Mouse (Mus musculus): Measurements from ENCODE around the gene Fgfbp3.
A peak's percentile ranks its signal among the peaks of the same experiment; 100 is the strongest.
"Not testable (repeated sequence)": the region's sequence is repeated elsewhere in the genome, so short reads cannot be mapped to it uniquely, and the experiment has no call there.

Gene Fgfbp3

DNA sequence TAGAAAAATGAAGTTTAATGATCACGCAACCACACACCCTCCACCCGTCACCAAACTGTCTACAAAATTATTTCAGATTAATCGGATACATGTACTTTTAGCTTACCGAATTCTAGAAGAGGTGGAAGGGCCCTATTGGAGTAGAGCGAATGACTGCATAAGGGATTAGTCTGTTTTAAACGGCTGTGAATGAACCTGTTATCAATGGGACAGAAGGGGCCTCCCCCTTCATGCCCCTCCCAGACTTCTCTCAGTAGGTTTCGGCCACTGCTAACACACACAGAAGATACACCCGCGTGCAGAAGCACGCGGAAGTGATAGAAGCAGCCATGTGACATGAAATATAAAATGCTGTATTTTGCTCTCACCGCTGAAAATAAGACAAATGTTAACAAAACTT, at the start of gene Fgfbp3:
Fgfbp3 (minus strand) TSS at position 150 of the 400 bp plus-strand sequence.
- DNase-seq (ENCODE audit: low spot score), result peak; percentile 20

DNA sequence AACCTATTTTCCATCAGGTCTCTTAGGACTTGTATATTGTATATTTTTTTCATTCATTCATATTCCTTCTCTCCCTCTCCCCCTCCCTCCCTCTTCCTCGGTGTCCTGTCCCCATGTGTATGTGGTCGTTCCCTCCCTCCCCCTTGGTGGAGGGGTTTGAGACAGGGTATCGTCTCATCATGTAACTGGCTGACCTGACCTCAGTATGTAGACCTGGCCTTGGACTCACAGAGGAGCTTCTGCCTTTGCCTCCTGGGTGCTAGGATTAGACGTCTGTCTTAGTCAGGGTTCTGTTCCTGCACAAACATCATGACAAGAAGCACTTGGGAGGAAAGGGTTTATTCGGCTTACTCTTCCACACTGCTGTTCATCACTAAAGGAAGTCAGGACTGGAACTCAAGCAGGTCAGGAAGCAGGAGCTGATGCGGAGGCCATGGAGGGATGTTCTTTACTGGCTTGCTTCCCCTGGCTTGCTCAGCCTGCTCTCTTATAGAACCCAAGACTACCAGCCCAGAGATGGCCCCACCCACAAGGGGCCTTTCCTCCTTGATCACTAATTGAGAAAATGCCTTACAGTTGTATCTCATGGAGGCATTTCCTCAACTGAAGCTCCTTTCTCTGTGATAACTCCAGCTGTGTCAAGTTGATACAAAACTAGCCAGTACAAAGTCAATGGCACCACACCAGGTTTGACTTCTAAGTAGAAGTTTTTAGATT, 43.3 kb upstream of the Fgfbp3 start:
- not testable (repeated sequence) for DNase-seq (ENCODE audit: low spot score)

DNA sequence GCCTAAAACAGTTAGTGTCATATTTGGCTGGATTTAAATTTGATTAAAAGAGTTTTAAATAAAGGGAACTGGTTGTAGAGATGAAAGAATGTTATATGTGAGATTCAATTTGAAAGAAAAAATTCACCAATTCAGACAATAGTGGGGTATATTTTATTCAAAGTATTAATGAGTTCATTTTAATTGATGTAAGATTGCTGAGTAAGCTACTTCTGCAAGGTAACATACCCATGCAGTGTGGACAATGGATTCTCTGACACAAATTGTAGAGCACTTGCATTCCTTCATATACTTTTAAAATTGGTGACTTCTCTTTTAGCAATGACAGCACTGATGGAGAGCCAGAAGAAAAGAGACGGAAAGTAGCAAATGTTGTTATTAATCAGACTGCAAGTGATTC, 41.9 kb upstream of the Fgfbp3 start:
- DNase-seq (ENCODE audit: low spot score), result no peak

DNA sequence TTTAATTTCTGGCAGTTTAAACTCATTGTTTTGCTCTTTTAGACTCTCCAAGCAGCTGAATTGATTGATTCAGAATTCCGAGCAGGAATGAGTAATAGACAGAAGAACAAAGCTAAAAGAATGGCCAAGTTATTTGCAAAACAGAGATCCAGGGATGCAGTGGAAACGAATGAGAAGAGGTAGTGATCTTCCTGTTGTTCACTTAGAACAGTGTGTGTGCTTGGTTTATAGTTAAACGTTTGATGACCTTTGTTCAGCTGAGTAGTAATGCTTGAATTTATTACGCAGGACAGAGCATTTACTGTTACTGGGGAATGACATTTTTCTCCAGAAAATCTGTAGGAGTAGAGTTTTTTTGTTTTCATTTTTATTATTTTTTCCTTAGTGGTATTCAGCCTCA, 38.9 kb upstream of the Fgfbp3 start:
- no peak for DNase-seq (ENCODE audit: low spot score)

DNA sequence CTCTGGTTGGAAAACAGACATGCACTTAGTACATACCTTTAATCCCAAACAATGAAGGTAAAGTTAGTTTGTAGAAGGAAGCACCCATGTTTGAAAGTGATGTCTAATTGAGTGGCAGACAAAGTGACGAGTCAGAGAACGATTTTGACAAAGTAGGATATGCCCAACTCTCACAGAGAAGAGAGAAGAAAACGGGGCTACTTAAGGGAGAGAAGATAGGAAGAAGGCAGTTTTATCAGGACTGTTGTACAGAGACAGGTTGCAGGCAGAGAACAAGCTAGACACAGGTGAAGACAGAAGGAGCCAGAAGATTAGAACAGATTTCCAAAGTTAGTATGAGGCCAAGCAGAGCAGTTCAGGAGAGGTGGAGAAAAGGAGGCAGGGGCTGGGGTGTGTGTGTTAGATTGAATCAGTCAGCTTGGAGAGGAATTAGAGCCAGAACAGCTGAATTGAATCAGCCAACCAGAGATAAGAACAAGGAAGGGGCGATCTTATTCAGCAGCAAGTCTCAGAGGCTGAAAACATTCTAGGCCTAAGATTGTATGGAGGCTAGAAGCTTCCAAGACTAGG, 34.3 kb upstream of the Fgfbp3 start:
- no peak for DNase-seq (ENCODE audit: low spot score)

DNA sequence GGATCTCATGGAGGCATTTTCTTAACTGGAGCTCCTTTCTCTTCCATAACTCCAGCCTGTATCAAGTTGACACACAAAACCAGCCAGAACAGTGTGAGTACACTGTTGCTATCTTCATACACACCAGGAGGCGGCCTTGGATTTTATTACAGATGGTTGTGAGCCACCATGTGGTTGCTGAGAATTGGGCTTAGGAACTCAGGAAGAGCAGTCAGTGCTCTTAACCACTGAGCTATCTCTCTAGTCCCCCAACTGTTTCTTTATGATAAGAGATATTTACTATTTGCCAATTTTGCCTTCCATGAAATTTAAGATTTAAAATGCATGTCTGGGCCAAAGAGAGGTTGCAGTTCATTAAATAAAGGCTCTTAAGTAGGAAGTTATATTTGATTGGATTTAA, 20.6 kb upstream of the Fgfbp3 start:
- no peak for DNase-seq (ENCODE audit: low spot score)

DNA sequence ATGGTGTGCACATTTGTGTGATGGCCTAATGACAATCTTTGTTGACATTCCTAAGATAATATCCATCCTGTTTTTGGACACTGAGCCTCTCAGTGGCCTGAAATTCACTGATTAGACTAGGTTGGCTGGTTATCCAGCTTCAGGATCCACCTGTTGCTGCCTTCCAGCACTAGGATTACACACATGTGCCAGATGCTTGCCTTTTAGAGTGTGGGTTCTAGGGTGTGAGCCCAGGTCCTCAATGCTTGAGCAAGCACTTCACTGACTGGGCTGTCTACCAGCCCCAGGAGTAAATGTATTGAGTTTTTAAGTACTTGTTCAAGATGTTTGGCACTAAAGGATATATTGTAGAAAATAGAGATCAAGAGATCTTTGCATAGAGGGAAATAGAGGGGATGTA, 18.6 kb upstream of the Fgfbp3 start:
- DNase-seq (ENCODE audit: low spot score), result no peak

DNA sequence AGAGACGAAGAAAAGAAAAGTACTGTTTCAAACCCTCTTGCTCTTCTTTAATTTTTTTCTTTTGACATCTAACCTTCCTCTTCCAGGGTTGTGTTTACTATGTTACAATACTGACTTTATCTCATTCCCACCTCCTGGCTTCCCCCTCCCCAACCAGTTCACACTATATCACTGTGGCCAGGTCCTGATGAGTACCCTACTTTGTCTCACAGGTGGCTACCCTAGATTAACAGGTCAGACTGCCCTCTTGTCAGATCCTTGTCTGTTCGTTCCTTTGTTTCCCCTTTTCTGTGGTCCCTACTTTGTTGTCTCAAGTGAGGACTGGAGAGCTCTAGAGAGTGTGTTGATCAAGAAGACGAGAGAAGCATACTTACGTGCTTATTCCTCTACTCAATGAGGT, 16.9 kb upstream of the Fgfbp3 start:
- no peak for DNase-seq (ENCODE audit: low spot score)

DNA sequence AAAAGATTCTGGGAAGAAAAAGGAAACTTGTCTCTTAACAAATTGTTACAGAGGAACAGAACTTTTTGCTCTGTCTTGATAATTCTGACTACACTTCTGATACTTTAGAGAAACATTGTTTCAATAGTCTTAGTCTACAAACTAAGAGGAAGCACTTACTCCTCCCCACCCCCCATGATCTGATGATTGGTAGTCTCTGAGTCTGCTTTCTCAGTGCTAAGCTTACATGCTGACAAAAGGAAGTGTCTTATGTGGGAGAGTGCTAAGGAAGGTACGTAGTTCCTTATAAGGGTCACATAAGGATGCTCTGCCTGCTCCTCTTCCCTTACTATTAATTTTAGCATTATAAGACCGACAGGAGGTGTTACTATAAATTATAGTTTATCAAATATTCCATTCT, 13.2 kb upstream of the Fgfbp3 start:
- no peak for DNase-seq (ENCODE audit: low spot score)

DNA sequence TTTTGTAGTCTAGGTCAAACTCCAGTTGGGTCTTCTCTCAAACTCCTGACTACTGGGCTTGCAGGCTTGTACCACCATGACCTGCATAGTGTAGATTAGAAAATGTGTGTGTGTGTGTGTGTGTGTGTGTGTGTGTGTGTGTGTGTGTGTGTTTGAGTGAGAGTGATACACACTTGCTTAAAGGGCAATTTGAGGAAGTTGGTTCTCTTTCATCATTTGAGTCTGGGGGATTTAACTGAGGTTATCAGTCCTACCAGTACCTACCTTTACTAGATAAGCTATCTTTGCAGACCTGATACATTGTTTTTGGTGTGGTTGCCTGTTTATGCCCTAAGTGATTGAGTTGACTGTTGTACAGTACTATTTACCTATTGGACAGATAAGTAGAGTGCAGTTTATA, 12.7 kb upstream of the Fgfbp3 start:
- no peak for DNase-seq (ENCODE audit: low spot score)

DNA sequence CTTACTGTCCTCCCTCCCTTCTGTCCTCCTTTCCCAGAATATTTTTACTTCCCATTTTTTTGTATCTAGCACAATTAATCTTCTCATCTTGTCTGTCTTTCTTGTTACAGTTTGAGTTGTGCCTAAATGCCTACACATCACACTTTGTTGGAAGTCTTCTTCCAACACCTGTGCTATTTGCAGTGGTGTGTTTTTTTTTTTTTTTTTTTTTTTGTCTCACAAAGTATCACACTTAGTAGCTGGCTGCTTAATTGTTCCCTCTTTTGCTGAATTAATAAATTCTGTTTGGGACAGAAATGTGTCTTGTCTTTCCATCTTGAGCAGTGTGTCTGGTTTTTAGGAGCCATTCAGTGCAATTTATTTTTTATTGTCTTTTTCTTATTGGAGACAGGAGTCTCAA, 10.4 kb upstream of the Fgfbp3 start:
- DNase-seq (ENCODE audit: low spot score), result no peak

DNA sequence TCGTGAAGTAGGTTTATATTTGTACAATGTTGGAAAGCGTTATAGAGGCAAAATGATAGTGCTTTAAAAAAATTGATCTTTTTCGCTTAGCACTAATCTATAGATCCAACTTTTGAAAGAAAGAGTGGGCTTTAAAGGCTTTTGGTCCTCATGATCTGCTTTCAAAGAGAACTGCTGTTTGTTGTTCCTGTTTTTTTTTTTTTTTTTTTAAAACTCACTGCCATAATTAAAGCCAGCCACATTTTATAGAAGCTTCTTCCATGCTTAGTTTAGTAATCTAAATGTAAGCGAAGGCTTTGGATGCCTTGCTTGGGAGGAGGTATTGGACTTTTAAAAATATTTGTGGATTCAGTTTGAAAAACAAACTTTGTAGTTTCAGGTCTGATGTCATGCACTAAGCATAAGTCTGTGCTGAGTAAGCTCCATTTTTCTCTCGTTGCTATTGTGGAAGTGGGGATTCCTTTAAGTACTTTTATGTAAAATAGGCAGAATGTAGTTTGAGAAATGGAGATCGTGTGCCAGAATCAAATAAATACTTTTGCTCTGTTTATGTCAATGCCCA, 8.5 kb upstream of the Fgfbp3 start:
- no peak for DNase-seq (ENCODE audit: low spot score)

DNA sequence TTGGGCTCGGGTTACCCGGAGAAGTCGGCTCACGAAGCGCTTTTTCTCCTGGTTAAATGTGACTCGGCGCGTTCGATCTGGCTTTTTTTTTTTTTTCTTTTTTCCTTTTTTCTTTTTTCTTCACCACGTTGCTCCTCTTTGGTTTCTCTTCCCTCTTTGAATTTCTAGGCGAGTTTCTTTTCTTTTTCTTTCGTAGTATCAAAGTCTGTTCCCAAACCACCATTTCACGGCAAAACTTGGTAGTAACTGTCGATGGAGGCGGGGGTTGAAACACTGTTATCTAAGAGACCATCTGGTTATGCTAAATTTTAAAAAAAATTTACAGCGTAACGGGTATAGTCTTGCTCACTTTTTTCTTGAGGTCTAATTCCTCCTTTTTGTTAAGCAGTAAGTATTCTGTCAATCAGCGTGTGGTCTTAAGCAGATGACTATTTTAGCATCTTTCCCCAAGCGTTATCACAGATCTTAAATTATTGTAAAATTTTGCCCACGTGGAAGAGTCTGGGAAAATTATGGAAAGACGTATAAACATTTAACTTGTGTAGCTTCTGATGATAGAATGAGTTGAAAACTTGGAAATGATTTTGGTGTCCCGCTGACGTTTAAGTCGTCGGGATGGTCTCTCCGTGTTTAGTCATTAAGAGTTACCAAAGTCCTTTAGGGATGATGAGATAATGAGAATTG, 7.3 kb upstream of the Fgfbp3 start:
- DNase-seq (ENCODE audit: low spot score), result peak; percentile 19

DNA sequence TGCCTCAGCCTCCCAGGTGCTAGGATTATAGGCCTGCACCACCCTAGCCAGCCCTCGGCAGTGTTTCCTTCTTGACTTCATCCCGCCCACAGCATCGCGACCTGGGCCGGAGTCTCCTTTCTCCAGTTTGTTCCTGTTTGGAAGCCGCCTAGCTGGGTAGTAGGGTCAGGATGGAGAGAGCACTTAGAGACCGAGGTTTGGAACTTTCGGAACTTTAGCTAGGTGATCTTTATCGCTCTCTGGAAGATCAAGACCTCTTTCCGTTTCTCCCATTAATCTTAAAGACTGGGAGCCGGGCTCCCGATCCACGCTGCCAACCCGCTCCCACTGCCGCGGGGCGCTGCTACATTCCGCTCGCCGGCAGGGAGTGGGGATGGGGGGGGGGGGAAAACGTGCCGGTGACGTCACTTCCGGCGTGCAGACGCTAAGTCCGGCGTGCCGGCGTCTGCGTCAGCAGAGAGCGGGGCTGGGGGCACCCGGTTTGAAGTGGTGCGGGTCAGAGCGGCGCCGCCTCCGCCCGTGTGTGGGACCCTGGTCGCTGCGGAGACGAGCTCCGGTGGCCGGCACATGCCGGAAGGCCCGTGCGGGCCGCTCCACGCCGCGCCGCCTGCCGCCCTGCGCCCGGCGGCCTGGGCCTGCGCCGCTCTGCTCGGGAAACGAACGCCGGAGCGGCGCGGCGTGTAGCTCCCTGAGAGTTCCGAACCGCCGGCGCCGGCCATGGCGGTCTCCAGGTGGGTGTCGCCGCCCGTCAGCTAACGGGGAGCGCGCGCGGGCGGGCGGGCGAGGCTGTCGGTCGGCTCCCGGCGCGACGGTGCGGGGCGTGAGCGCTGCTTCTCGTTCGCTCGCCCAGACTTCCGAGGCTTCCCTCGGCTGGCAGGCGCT, 6.5 kb upstream of the Fgfbp3 start, which contains the start of gene Btaf1:
Btaf1 (plus strand) TSS at position 409 of the 882 bp plus-strand sequence.
- DNase-seq (ENCODE audit: low spot score), result peak; percentile 83

DNA sequence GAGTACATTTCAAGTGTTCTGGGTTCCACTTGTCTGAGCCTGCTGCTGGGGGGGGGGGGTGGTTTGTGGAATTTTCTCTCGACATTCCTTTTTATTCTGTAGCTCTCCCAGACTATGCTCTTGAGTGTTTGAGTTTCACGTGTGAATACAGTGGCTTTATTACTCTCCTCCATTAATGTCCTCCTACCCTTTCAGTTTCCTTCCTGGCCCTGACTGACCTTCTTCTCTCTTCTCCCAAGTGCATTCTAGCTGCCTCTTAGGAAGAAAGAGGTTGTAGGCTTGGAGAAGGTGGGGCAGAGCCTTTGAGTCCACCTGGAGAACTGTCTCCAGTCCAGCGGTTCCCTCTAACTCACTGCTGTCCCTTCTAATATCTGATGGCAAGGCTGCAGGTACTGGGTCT, 3.5 kb upstream of the Fgfbp3 start:
- no peak for DNase-seq (ENCODE audit: low spot score)

DNA sequence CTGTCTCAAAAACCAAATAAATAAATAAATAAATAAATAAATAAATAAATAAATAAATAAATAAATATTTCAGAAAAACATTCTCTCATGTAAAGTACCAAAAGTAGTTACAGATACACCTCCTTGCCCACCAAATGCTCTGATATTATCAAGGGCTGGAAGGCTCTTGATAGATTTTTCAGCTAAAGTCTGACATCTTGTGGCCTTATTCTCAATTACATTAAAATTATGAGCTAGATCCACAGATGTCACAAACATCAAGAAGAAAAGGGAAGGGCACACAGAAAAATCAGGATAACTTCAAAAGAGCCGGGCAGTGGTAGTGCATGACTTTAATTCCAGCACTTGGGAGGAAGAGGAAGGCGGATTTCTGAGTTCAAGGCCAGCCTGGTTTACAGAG, 2.6 kb upstream of the Fgfbp3 start:
- peak; percentile 66 for DNase-seq (ENCODE audit: low spot score)

DNA sequence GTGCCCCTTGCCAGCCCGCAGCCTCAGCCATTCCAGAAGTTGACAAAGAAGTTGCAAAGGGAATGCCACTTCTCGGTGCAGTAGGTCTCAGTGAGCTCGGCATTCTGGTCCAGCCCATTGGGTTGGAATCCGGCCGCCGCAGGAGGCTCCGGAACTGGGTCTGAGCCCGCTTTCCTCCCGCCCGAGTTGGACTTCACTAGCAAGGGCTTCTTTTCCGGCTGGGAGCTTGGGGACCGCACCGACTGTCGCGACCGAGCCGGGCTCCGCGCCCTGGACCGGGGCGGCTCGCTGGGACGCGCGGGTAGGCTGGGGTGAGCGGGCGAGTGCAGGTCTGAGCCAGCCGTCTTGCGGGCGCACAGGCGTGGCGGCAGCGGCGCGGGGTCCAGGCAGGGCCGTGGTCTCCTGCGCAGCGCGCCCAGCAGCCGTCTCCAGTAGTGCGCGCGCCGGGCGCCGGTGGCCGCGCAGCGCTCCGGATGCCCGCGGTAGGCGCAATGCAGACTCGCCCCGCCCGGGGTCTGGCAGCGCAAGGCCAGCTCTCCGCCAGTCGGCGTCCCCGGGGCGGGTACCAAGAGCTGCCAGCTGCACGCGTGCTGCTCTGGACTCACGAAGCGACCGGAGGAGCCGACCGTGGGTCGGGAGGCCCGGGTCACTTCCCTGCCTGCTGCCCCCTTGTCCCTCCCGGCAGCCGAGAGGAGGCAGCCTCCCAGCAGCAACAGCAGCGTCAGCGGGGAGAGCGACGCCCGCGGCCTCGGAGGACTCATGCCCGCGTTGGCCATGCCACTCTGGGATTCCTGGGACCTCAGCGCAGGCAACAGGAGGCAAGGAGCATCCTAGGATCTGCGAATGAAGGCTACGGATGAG, 744 bp downstream of the Fgfbp3 start:
- DNase-seq (ENCODE audit: low spot score), result peak; percentile 80

DNA sequence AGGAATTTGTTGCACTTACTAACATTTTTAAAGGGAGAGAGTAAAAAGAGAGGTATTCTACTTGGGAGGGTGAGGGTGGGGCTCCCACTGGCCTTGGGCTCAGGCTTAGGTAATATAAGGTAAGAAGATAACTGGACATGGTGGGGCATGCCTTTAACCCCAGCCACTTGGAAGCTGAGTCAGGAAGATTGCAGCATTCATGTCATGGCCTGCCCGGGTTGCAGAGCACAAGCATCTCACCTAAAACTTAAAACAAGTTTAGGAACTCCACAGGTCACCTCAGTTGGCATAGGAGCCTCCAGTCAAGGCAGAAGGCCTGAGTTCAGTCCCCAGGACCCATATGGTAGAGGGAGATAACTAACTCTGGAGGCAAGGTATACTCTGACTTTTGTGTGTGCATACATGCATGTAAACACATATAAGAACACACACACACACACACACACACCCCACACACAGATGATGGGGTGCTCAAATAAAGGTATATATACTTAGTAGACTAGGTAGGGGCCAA, 2.5 kb downstream of the Fgfbp3 start:
- DNase-seq (ENCODE audit: low spot score), result no peak

DNA sequence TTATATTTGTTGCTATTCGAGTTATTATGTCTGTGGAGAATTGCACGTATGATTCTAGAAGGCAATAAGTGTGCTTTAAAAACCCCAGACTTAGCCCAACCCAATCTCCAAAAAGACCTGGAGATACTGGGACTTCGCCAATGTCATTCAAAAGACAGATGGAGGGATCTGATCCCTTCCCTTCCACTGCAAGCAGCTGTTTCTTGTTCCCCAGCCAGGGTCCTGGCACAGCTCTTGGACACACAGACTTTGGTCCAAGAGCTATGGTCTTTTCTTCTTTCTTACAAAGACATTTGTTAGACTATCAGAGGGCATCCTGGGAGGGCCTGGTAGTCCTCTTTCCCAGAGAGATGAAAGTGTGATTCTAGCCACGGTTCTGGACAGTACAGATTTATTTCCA, 3.2 kb downstream of the Fgfbp3 start:
- DNase-seq (ENCODE audit: low spot score), result no peak

DNA sequence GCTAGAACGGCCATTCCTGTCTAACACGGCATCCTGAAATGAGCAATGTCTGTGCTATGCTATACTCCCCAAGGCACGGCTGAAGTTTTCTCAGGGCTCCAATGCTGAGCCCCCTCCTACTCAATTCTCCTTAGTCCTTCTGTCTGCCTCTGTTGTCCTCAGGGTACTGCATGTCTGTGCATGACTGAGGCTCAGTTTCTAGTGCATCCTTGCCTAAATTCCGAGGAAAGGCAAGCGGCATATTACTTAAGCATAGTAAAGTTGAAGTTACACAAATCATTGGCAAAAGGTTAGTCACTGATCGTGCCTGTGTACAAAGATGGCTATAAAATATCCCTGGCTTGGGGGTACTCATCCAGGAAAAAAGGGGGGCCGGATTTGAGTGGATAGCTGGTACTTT, 6.4 kb downstream of the Fgfbp3 start:
- DNase-seq (ENCODE audit: low spot score), result no peak
